Mouse (Mus musculus) liver, adult 2 months (tissue): Measurements from ENCODE around the gene Atxn7l1.

Experiments
- CTCF ChIP-seq: fragments of 200-500 bp; IDR thresholded peaks from 2 replicates; pipeline ENCODE4 v1.5.1; 2011; ENCODE audit warnings: low read depth, low read length, control low read depth
- POLR2A ChIP-seq: fragments of 200-500 bp; IDR thresholded peaks from 2 replicates; pipeline ENCODE4 v1.6.1; 2011; ENCODE audit warnings: low read length, control low read depth; ENCODE audit not compliant: insufficient read depth; ENCODE audit errors: extremely low read depth

- TF ChIP-seq CTCF (no peak), POLR2A (no peak)
Measured at GRCm38 (mm10) chr12:33195175-33195574, 47.7 kb downstream of the Atxn7l1 start.
